Mouse (Mus musculus): ENCODE results near the gene Prss23. TPM values are rescaled to one million over a fixed set of nuclear protein-coding genes. Genes with fewer than 3 reads are reported as not detected.

Prss23 gene
- polyA plus RNA-seq, 1 experiment from 2014 or later: 105 TPM

- Histone ChIP-seq H3K36me3 (ENCODE audit: insufficient read depth, low read length) (no peaks in the 10 kb centered on the region), H3K4me1 (ENCODE audit: insufficient read depth, low read length) (peaks cover 19% of the 10 kb centered on the region), H3K27me3 (ENCODE audit: insufficient read depth, low read length) (no peaks in the 10 kb centered on the region), H3K4me2 (replicated peaks; ENCODE audit: low read depth, low read length) (peak overlapping the region; percentile 78), H3K27ac (ENCODE audit: low read length) (peak overlapping the region; percentile 86), H3K9me3 (ENCODE audit: low read length) (peaks cover 6% of the 10 kb centered on the region; the same call in 1 of the 2 replicates), H3K9ac (replicated peaks; ENCODE audit: low read length) (peak overlapping the region; percentile 83), H3K4me3 (ENCODE audit: low read length) (peak overlapping the region; percentile 70)
- peak; percentile 70 for ATAC-seq (ENCODE audit: low FRiP score, low TSS enrichment)
- 5% methylated on average over 32 of the region's 32 CpGs for WGBS
Measured at GRCm38 (mm10) chr7:89516551-89517459, 10.2 kb downstream of the Prss23 start.

- ATAC-seq (ENCODE audit: low FRiP score, low TSS enrichment): no peak
- no peak overlapping the region for H3K4me2 ChIP-seq (replicated peaks; ENCODE audit: low read depth, low read length)
- no peaks in the 10 kb centered on the region for H3K9me3 ChIP-seq (ENCODE audit: low read length)
- no peak overlapping the region for H3K27ac ChIP-seq (ENCODE audit: low read length)
- no peaks in the 10 kb centered on the region for H3K27me3 ChIP-seq (ENCODE audit: insufficient read depth, low read length)
- no peak overlapping the region for H3K9ac ChIP-seq (replicated peaks; ENCODE audit: low read length)
- H3K36me3 ChIP-seq (ENCODE audit: insufficient read depth, low read length): peaks cover 16% of the 10 kb centered on the region
- WGBS: 76% methylated on average over 4 of the region's 4 CpGs
- H3K4me1 ChIP-seq (ENCODE audit: insufficient read depth, low read length): peaks cover 19% of the 10 kb centered on the region
- no peak overlapping the region for H3K4me3 ChIP-seq (ENCODE audit: low read length)
Measured at GRCm38 (mm10) chr7:89511921-89512514, 15.0 kb downstream of the Prss23 start.

GRCm38 (mm10) chr7:89508672-89509071 is 18.3 kb downstream of the Prss23 start:
- 80% methylated on average over 4 of the region's 4 CpGs for WGBS
- Histone ChIP-seq H3K4me2 (replicated peaks; ENCODE audit: low read depth, low read length) (no peak overlapping the region), H3K36me3 (ENCODE audit: insufficient read depth, low read length) (peaks cover 16% of the 10 kb centered on the region), H3K4me3 (ENCODE audit: low read length) (no peak overlapping the region), H3K27ac (ENCODE audit: low read length) (no peak overlapping the region), H3K4me1 (ENCODE audit: insufficient read depth, low read length) (no peaks in the 10 kb centered on the region), H3K9ac (replicated peaks; ENCODE audit: low read length) (no peak overlapping the region), H3K27me3 (ENCODE audit: insufficient read depth, low read length) (no peaks in the 10 kb centered on the region), H3K9me3 (ENCODE audit: low read length) (no peaks in the 10 kb centered on the region)
- ATAC-seq (ENCODE audit: low FRiP score, low TSS enrichment): no peak

GRCm38 (mm10) chr7:89499516-89500307 is 27.3 kb downstream of the Prss23 start:
- no peaks in the 10 kb centered on the region for H3K9me3 ChIP-seq (ENCODE audit: low read length)
- peak overlapping the region; percentile 32; the same call in 1 of the 2 replicates for H3K9ac ChIP-seq (replicated peaks; ENCODE audit: low read length)
- no peak overlapping the region for H3K27ac ChIP-seq (ENCODE audit: low read length)
- H3K27me3 ChIP-seq (ENCODE audit: insufficient read depth, low read length): no peaks in the 10 kb centered on the region
- 17% methylated on average over 17 of the region's 17 CpGs for WGBS
- peaks cover 18% of the 10 kb centered on the region for H3K4me1 ChIP-seq (ENCODE audit: insufficient read depth, low read length)
- peak overlapping the region; percentile 46 for H3K4me2 ChIP-seq (replicated peaks; ENCODE audit: low read depth, low read length)
- peak overlapping the region; percentile 26 for H3K4me3 ChIP-seq (ENCODE audit: low read length)
- ATAC-seq (ENCODE audit: low FRiP score, low TSS enrichment): peak; percentile 61; the same call in 1 of the 2 replicates
- H3K36me3 ChIP-seq (ENCODE audit: insufficient read depth, low read length): no peaks in the 10 kb centered on the region

GRCm38 (mm10) chr7:89483769-89484568 is 43.0 kb downstream of the Prss23 start:
- peak; percentile 61; the same call in 1 of the 2 replicates for ATAC-seq (ENCODE audit: low FRiP score, low TSS enrichment)
- H3K4me3 ChIP-seq (ENCODE audit: low read length): no peak overlapping the region
- no peaks in the 10 kb centered on the region for H3K36me3 ChIP-seq (ENCODE audit: insufficient read depth, low read length)
- H3K27ac ChIP-seq (ENCODE audit: low read length): no peak overlapping the region
- no peak overlapping the region for H3K9ac ChIP-seq (replicated peaks; ENCODE audit: low read length)
- 56% methylated on average over 7 of the region's 7 CpGs for WGBS
- peaks cover 6% of the 10 kb centered on the region; the same call in 1 of the 2 replicates for H3K4me1 ChIP-seq (ENCODE audit: insufficient read depth, low read length)
- H3K4me2 ChIP-seq (replicated peaks; ENCODE audit: low read depth, low read length): no peak overlapping the region
- 0 out of 2 replicates have a peak, but pooled peaks cover 8% of the 10 kb centered on the region for H3K9me3 ChIP-seq (ENCODE audit: low read length)
- H3K27me3 ChIP-seq (ENCODE audit: insufficient read depth, low read length): no peaks in the 10 kb centered on the region

GRCm38 (mm10) chr7:89481723-89482122 is 45.3 kb downstream of the Prss23 start:
- Histone ChIP-seq H3K4me2 (replicated peaks; ENCODE audit: low read depth, low read length) (no peak overlapping the region), H3K36me3 (ENCODE audit: insufficient read depth, low read length) (no peaks in the 10 kb centered on the region), H3K4me1 (ENCODE audit: insufficient read depth, low read length) (peaks cover 6% of the 10 kb centered on the region; the same call in 1 of the 2 replicates), H3K9me3 (ENCODE audit: low read length) (no peaks in the 10 kb centered on the region), H3K27ac (ENCODE audit: low read length) (no peak overlapping the region), H3K27me3 (ENCODE audit: insufficient read depth, low read length) (no peaks in the 10 kb centered on the region), H3K4me3 (ENCODE audit: low read length) (no peak overlapping the region), H3K9ac (replicated peaks; ENCODE audit: low read length) (no peak overlapping the region)
- no peak for ATAC-seq (ENCODE audit: low FRiP score, low TSS enrichment)
- WGBS: 39% methylated on average over 3 of the region's 3 CpGs

GRCm38 (mm10) chr7:89478490-89478889 is 48.5 kb downstream of the Prss23 start:
- H3K4me1 ChIP-seq (ENCODE audit: insufficient read depth, low read length): peaks cover 6% of the 10 kb centered on the region; the same call in 1 of the 2 replicates
- WGBS: 87% methylated on average over 2 of the region's 2 CpGs
- H3K4me2 ChIP-seq (replicated peaks; ENCODE audit: low read depth, low read length): no peak overlapping the region
- H3K4me3 ChIP-seq (ENCODE audit: low read length): no peak overlapping the region
- H3K9ac ChIP-seq (replicated peaks; ENCODE audit: low read length): no peak overlapping the region
- peaks cover 9% of the 10 kb centered on the region for H3K27me3 ChIP-seq (ENCODE audit: insufficient read depth, low read length)
- H3K36me3 ChIP-seq (ENCODE audit: insufficient read depth, low read length): no peaks in the 10 kb centered on the region
- H3K27ac ChIP-seq (ENCODE audit: low read length): no peak overlapping the region
- H3K9me3 ChIP-seq (ENCODE audit: low read length): no peaks in the 10 kb centered on the region
- ATAC-seq (ENCODE audit: low FRiP score, low TSS enrichment): no peak

- H3K36me3 ChIP-seq (ENCODE audit: insufficient read depth, low read length): no peaks in the 10 kb centered on the region
- H3K9ac ChIP-seq (replicated peaks; ENCODE audit: low read length): no peak overlapping the region
- 3% methylated on average over 1 of the region's 1 CpGs for WGBS
Measured at GRCm38 (mm10) chr7:89477294-89477999, 49.5 kb downstream of the Prss23 start.

More at GRCm38 (mm10) chr7:89477294-89477999, 49.5 kb downstream of the Prss23 start:
- H3K27ac ChIP-seq (ENCODE audit: low read length): no peak overlapping the region
- H3K4me3 ChIP-seq (ENCODE audit: low read length): no peak overlapping the region
- H3K4me1 ChIP-seq (ENCODE audit: insufficient read depth, low read length): peaks cover 3% of the 10 kb centered on the region; the same call in 1 of the 2 replicates
- no peaks in the 10 kb centered on the region for H3K9me3 ChIP-seq (ENCODE audit: low read length)
- H3K27me3 ChIP-seq (ENCODE audit: insufficient read depth, low read length): peaks cover 9% of the 10 kb centered on the region
- no peak overlapping the region for H3K4me2 ChIP-seq (replicated peaks; ENCODE audit: low read depth, low read length)
- ATAC-seq (ENCODE audit: low FRiP score, low TSS enrichment): peak; percentile 75

Measured in kidney, embryonic 16.5 days (tissue).